Mouse (Mus musculus) testis, adult 2 months (tissue): ENCODE data around the gene Hist1h2be.

Source experiments
- CTCF ChIP-seq: fragments of 200-500 bp; IDR thresholded peaks from 2 replicates; pipeline ENCODE4 v1.5.1; 2012; ENCODE audit warnings: low read depth, mild to moderate bottlenecking, inconsistent platforms, low read length, moderate library complexity; ENCODE audit not compliant: control insufficient read depth, insufficient read depth, insufficient replicate concordance
- POLR2A ChIP-seq: fragments of 200-500 bp; IDR thresholded peaks from 2 replicates; pipeline ENCODE4 v1.6.1; 2012; ENCODE audit warnings: low read depth, mild to moderate bottlenecking, inconsistent platforms, low read length, moderate library complexity; ENCODE audit not compliant: control insufficient read depth

DNA sequence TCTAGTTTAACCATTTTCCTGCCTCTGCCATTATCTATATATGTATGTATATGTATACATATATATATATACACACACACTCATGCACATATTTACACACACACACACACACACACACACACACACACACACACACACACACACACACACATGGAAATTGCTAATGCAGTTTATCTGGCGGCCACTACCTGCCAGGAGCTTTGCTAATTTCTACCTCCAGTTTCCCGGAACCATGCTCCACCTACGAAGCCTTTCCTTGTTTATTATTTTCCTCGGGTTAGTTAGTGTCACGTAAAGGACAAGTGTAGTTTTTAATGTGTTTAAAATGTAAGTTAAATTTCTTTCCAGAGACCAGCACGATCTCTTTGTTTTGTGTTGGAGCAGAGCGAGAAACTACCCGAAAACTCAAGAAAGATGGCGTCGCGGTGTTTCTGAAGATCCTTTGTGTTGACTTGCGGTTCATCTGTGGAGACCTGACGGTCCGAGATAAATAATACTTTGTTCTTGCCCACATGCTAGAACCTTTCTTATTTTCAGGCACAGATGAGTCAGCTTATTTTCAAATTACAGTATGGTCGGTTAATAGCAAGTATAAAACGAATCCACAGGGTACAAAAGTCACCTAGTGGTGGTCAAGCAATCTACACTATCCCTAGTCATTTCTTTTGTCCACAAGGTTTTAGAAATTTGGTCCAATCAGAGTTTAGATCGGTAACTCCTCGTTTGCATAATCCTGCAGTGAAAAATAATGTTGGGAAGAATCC is 58.0 kb downstream of the Hist1h2be start:
- TF ChIP-seq CTCF: no peak
- no peak for TF ChIP-seq POLR2A
